Mouse (Mus musculus) adrenal gland, postnatal 36 days (tissue): ENCODE measurements around the gene Map3k1. TPM values are rescaled to one million over a fixed set of nuclear protein-coding genes. Genes with fewer than 3 reads are reported as not detected.
A peak's percentile ranks its signal among the peaks of the same experiment; 100 is the strongest.

Source experiments
- DNase-seq, 2 experiments: peaks; one replicate each; pipeline ENCODE4 v3.0.0; 2021; ENCODE audit warnings: mixed read lengths in 1 of 2
- long read RNA-seq, 2 experiments: library from polyadenylated mRNA; stranded (forward); transcript quantifications; one replicate each; pipeline ENCODE4 v2.0.0; 2021; ENCODE audit warnings: borderline sequencing depth in 2 of 2
- total RNA-seq, 2 experiments: library from RNA; stranded (reverse); gene quantifications; 2 replicates each; pipeline ENCODE4 v1.2.3; 2021

Map3k1 gene
- 10 to 100 TPM; 48.2 to 56.2 TPM for total RNA-seq
- long read RNA-seq, experiment 1, partial matches to known transcripts = 2 of 3 reads
- long read RNA-seq, experiment 1, other reads (novel, unspliced or antisense) = 1 of 3 reads
- long read RNA-seq, experiment 2, partial matches to known transcripts = 2 of 3 reads
- long read RNA-seq, experiment 2, other reads (novel, unspliced or antisense) = 1 of 3 reads

DNA sequence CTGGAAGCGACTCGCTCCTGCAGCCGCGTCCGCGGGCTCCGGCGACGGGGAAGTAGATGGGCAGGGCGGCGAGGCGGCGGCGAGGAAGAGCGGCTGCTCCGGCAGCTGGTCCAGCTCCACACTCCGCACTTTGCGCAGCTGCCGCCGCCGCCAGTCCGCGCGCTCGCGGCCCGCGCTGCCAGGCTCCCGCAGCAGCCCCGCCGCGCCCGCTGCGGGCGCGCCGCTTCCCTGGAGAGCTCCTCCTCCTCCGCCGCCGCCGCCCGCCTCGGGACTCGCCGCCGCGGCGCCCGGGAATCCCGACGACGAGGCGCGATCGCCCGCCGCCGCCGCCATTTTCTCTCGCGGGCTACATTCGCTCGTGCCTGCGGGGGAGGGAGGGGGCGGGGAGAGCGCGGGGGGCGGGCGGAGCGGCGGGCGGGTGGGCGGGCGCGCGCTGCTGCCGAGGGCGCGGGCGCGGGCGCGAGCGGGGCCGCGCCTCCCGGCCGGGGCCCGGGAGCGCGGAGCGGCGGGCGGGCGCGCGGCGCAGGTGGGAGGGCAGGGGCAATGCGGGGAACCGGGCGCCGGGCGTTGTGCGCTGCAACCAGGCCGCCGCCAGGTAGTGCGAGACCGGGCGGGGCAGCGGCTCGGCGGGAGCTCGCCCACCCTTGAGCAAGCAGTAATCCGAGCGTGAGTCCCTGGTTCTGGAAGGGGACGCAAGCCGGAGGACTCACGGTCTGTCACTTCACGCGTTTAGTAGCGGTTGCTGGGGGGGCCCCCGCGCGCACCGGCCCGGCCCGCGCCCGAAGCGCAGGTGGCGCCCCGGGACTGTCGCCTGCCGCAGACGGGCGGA lies at the start of gene Map3k1:
TSS of gene Map3k1 (minus strand) at position 357 of the 829 bp plus-strand sequence.
- DNase-seq = peak; percentile 76 to 84

DNA sequence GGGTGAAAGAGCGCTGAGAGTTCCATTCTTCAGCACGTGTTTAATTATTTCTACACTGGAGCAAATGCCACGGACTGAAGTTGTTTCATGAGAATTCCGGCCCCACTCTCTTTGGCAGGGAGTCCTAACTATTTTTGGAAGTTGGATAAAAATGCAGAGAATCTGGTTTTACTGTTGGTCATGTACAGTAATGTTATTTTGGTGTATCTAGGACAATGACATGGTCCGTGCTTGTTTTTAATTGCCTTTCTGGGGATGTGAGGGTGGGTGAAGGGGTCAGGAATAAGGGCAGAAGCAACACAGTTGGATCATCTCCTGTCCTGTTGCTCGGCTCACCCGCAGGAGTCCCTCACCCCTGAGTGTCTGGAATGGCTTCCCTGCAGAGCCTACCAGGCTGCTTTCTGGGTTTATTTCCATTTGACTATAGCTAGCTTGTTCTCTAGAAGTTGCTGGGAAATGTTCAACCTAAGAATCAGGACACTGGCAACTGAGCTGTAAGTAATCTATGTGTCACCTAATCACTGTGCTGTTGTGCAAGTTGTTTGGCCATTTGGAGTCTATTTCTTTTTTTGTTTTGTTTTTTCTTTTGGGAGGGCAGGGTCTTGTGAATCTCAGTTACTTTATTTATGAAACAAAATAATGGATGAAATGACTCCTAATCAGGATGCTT lies 48.1 kb upstream of the Map3k1 start:
- DNase-seq = peak in 1 of 2 experiments; percentile 29

DNA sequence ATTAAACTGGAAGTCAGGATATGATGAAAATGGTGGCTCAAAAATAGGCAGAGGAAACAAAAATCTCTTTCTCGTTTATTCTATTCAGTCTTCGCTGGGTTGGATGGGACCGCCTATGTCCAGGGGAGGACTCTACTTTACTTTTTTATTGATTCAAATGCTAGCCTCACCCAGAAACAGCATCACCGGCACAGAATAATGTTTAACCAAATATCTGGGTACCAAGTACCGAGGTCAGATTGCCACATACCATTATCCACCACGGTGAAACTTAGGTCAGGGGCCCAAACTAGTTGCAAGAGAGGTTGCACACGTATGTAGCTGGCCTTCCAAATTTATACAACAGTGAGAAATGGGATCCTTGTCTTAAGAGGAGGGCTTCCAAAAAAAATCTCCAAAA lies 47.4 kb upstream of the Map3k1 start:
- no peak for DNase-seq

GRCm38 (mm10) chr13:111852451-111853224 lies 43.8 kb upstream of the Map3k1 start:
- DNase-seq = no peak

- DNase-seq = no peak
Observed at GRCm38 (mm10) chr13:111850046-111850837, 41.4 kb upstream of the Map3k1 start.

DNA sequence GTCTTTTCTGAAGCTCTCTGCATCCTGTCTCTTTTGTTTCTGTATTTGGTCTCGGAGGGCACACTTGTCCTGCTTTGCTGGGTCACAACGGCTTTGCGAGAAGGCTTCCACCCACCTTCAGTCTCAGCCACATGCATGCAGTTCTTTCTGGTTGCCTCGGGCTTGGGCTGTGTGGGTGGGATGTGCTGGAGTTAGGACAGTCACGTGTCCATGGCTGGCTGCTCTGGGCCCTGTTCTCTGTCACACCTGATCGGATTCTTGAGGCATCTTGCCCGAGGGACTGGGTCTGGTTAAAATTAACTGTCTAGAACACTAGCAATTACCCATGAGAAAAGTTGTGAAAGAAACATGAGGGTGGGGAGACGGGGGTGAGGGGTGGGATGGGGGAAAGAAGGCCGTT lies 36.7 kb upstream of the Map3k1 start:
- no peak for DNase-seq

DNA sequence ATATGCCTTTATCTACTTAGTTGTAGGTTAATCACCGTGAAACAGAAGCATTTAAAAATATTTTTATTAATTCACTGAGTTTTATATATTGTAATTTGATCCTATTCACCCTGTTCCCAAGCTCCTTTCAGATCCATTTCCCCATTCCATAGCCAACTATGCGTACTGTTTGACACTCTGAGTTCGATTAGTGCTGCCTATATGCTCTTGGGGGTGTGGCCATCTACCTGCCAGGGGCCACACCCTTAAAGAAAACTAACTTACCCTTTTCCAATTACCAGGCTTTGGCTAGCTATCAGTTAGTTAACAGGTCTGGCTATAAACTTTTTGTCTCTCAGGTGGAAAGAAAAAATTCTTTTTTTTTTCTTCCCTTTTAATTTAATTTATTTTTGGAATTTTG lies 35.5 kb upstream of the Map3k1 start:
- no peak for DNase-seq

- no peak for DNase-seq
Observed at GRCm38 (mm10) chr13:111835787-111836186, 27.0 kb upstream of the Map3k1 start.

DNA sequence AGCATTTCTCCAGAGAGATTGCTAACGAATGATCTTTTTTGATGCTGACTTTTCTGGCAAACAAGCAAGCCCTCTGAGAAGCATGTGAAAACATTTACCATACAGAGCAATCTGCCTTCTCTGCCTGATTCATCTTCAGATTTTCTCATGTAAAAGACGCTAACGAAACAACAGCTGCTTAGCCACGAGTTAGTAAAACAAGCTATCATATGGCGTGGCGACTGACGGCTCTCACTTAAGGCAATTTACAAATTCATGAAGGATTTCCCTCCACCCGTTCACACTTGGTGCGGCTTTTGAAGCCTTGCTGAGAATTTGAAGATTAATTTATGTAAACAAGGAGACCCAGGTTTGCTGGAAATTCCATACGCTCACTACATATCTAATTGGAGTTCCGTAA lies 25.8 kb upstream of the Map3k1 start:
- no peak for DNase-seq

- DNase-seq = peak in 1 of 2 experiments; percentile 25
Observed at GRCm38 (mm10) chr13:111829473-111829872, 20.7 kb upstream of the Map3k1 start.

DNA sequence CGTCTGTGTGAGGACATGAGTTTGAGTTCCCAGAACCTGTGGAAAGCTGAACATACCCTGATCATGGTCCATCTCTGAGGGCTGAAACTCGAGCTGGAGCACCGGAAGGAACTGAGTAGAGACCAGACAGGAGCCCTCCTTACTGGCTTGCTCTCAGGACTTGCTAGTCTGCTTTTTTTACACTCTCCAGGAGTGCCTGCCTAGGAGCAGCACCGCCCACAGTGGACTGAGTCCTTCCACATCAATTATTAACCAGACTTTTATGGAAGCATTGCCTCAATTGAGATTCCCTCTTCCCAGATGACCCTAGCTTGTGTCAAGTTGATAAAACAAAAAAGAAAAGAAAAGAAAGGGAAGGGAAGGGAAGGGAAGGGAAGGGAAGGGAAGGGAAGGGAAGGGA lies 18.7 kb upstream of the Map3k1 start:
- no peak for DNase-seq

GRCm38 (mm10) chr13:111824178-111824577 lies 15.4 kb upstream of the Map3k1 start:
- DNase-seq = no peak

- no peak for DNase-seq
Observed at GRCm38 (mm10) chr13:111821727-111822375, 13.1 kb upstream of the Map3k1 start.

GRCm38 (mm10) chr13:111819618-111820385 lies 11.0 kb upstream of the Map3k1 start:
- DNase-seq = no peak

DNA sequence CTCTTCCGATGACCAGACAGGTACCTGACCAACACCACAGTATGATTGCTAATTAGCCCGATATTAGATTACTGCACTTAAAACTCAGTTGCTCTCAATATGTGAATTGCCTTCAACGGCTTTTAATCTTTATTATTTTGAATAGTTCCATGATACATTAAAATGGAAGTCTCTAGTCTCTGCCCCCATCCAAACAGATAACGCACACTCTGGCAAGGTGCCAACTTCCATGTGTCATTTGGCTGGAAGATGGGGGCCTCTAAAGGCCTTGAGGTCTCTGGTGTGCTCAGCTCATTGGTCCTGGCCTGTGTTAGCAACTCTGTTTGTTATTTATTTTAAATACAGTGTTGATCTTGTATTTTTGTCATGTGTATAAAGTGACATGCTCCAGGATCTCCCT lies 10.3 kb upstream of the Map3k1 start:
- peak; percentile 48 to 64 for DNase-seq

- no peak for DNase-seq
Observed at GRCm38 (mm10) chr13:111818216-111818903, 9.6 kb upstream of the Map3k1 start.

- no peak for DNase-seq
Observed at GRCm38 (mm10) chr13:111817773-111818172, 9.0 kb upstream of the Map3k1 start.

DNA sequence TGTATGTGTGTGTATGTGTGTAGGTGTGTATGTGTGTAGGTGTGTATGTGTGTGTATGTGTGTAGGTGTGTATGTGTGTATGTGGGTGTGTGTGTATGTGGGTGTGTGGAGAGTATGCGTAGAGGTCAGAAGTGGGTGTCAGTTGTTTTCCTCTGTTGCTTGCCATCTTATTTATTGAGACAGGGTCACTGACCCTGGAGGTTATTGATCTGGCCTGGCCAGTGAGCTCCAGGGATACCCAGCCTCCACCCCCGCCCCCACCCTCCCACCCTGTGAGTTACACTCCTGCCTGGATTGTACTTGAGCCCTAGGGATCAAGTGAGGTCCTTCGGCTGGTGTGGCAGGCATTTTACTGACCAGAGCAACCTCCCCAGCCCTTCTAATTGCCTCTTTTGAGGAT lies 7.6 kb upstream of the Map3k1 start:
- DNase-seq = no peak

DNA sequence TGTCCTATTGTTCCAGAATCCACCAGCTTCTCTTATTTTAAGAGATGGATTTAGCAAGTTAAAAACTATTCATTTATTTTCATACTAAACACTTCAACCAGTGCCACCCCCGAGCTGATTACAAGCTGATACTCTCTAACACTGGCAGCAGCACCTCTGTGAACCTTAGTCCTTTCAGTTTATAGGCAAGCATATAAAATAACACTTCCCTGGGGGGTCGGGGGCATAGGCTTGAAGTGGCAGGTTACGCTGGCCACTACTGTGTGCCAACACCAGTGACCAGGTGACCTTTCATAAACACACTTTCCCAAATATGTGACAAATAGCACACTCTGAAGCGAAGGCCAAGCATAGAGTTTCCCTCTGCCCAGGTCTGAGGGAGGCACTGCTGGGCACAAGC lies 6.7 kb upstream of the Map3k1 start:
- DNase-seq = no peak

GRCm38 (mm10) chr13:111815017-111815416 lies 6.2 kb upstream of the Map3k1 start:
- DNase-seq = no peak
